Mouse (Mus musculus) hematopoietic stem cell, adult 5-6 weeks (primary cell): ENCODE data around the gene Tctn3. TPM values are rescaled to one million over a fixed set of nuclear protein-coding genes. Genes with fewer than 3 reads are reported as not detected.

Source experiments
- ATAC-seq, 2 experiments: fragments of 125-278 bp in 1 of 2; replicated peaks in 1 of 2; 2 replicates each; pipeline ENCODE4 v1.8.0; 2016 to 2017; ENCODE audit warnings: inconsistent platforms in 2 of 2, mild to moderate bottlenecking in 2 of 2, moderate number of reproducible peaks in 2 of 2, low read depth in 1 of 2, moderate TSS enrichment in 1 of 2; ENCODE audit not compliant: low FRiP score in 2 of 2, poor library complexity in 2 of 2, severe bottlenecking in 2 of 2, insufficient read depth in 1 of 2, low TSS enrichment in 1 of 2
- total RNA-seq: library from RNA; stranded (forward); fragments of 172-1452, 232-1000 nt; gene quantifications from 2 replicates; pipeline ENCODE4 v1.2.3, GENCODE M21; 2017

The Tctn3 gene
- 5.7 and 10.9 TPM in 2 replicates for total RNA-seq

GRCm38 (mm10) chr19:40611830-40612506 lies at the start of gene Tctn3, which contains the start of gene Entpd1:
Gene Tctn3 (minus strand): TSS chr19:40612233.
Gene Entpd1 (plus strand): TSS chr19:40612366.
- ATAC-seq, result peak; percentile 100

GRCm38 (mm10) chr19:40661108-40661507 lies 49.1 kb upstream of the Tctn3 start:
- peak; percentile 39 to 48; a peak in 2 of 4 replicates for ATAC-seq

- ATAC-seq, result 0 out of 4 replicates have a peak, but pooled peaks of 1 of the 2 experiments have one; percentile 9
Measured at GRCm38 (mm10) chr19:40660510-40660909, 48.5 kb upstream of the Tctn3 start.

GRCm38 (mm10) chr19:40659651-40660478 lies 47.8 kb upstream of the Tctn3 start:
- ATAC-seq, result peak; percentile 20 to 44; a peak in 2 of 4 replicates

- ATAC-seq, result no peak
Measured at GRCm38 (mm10) chr19:40658935-40659334, 46.9 kb upstream of the Tctn3 start.

- no peak for ATAC-seq
Measured at GRCm38 (mm10) chr19:40658281-40658680, 46.2 kb upstream of the Tctn3 start.

- no peak for ATAC-seq
Measured at GRCm38 (mm10) chr19:40656207-40656606, 44.2 kb upstream of the Tctn3 start.

GRCm38 (mm10) chr19:40650090-40650489 lies 38.1 kb upstream of the Tctn3 start:
- peak; percentile 15 to 77; a peak in 2 of 4 replicates for ATAC-seq

- ATAC-seq, result peak; percentile 50 to 63
Measured at GRCm38 (mm10) chr19:40647319-40648158, 35.5 kb upstream of the Tctn3 start.

GRCm38 (mm10) chr19:40646379-40646778 lies 34.3 kb upstream of the Tctn3 start:
- no peak for ATAC-seq

- no peak for ATAC-seq
Measured at GRCm38 (mm10) chr19:40643846-40644245, 31.8 kb upstream of the Tctn3 start.

GRCm38 (mm10) chr19:40640799-40641198 lies 28.8 kb upstream of the Tctn3 start:
- ATAC-seq, result no peak

- peak; percentile 53 to 67 for ATAC-seq
Measured at GRCm38 (mm10) chr19:40639729-40640304, 27.8 kb upstream of the Tctn3 start.

- peak in 1 of 2 experiments; percentile 51; a peak in 1 of 4 replicates for ATAC-seq
Measured at GRCm38 (mm10) chr19:40638582-40638981, 26.5 kb upstream of the Tctn3 start.

- peak in 1 of 2 experiments; percentile 52; a peak in 1 of 4 replicates for ATAC-seq
Measured at GRCm38 (mm10) chr19:40637601-40638000, 25.6 kb upstream of the Tctn3 start.

- no peak for ATAC-seq
Measured at GRCm38 (mm10) chr19:40637091-40637490, 25.1 kb upstream of the Tctn3 start.

GRCm38 (mm10) chr19:40633144-40633543 lies 21.1 kb upstream of the Tctn3 start:
- no peak for ATAC-seq
